Mouse (Mus musculus) skeletal muscle tissue, adult 2 months (tissue): Measurements from ENCODE around the gene Tmem269.

Experiments used
- DNase-seq: peaks from one replicate; pipeline ENCODE4 v3.0.0-alpha.2; 2012; ENCODE audit warnings: low read depth, low spot score

Gene Tmem269

DNA sequence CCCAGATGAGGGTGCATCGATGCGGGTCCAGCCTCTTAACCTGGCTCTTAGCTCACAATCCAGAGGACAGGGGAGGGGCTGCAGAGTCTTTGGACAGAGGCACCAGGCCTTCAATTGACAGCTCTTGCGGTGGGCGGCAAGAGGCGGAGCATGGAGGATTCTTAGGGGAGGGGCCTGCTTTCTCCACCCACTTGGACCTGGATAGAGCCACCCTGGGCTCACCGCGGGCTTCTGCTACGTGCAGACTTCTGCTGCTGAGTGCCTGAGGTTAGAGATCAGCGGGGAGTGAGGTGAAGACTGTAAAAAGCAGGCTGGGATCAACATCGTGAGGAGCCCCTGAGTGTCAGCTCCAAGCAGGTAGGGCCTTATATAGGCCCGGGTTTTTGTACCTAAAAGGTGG, at the start of gene Tmem269:
Gene Tmem269 (minus strand): TSS at position 49 of the 400 bp plus-strand sequence.
- DNase-seq = no peak

DNA sequence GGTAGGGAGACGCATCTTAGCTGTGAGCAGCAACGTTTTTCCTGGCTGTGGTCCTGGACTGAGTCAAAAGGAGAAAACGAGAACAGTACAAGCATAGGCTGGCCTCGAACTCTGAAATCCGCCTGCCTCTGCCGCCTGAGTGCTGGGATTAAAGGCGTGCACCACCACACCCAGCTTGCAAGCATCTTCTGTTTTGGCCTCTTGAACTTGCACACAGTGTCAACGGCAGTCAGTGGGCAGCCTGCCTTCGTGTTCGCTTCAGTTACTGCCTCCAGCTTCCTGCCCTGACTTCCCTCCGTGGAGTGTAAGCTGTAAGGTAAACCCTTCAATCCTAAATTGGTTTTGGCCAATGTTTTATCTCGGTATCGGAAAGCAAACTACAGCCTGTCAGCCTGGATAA, 48.6 kb upstream of the Tmem269 start:
- DNase-seq = no peak

- DNase-seq = no peak
These were observed 45.4 kb upstream of the Tmem269 start for GRCm38 (mm10) chr4:119263459-119263858.

DNA sequence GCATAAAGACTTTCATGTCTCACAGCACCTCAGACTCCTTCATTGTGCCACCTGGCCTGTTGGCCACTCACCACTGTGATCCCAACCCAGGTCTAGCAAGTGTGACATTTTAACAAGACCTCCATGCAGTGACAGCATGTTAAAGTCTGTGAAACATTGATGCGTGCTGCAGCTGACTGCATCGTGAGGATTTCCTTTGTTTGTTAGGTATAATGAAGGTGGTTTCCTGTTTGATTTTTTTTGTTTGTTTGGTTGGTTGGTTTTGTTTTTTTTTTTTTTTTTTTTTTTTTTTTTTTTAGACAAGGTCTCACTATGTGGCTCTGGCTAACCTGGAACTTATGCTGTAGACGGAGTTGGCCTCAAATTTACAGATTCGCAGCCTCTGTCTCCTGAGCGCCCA, 44.5 kb upstream of the Tmem269 start:
- no peak for DNase-seq

- DNase-seq = no peak
These were observed 43.2 kb upstream of the Tmem269 start for GRCm38 (mm10) chr4:119261087-119261713.

- no peak for DNase-seq
These were observed 41.6 kb upstream of the Tmem269 start for GRCm38 (mm10) chr4:119259344-119260254.

- no peak for DNase-seq
These were observed 39.1 kb upstream of the Tmem269 start for GRCm38 (mm10) chr4:119257083-119257482.

DNA sequence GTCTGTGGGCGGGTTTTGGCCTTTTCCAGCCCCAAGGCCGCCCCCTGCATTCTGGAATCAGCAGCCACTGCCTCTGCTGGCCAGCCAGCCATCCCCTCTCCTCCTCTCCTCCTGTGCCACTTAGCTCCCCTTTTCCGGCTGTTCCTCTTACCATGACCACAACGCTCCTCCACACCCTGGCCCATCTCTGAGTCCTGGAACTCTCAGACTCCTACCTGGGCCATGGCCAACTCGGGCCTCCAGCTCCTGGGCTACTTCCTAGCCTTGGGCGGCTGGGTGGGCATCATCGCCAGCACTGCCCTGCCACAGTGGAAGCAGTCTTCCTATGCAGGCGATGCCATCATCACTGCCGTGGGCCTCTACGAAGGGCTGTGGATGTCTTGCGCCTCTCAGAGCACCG, 37.3 kb upstream of the Tmem269 start, which contains the start of gene Cldn19:
Gene Cldn19 (plus strand): TSS at position 64 of the 400 bp plus-strand sequence.
- DNase-seq = no peak

- no peak for DNase-seq
These were observed 36.1 kb upstream of the Tmem269 start for GRCm38 (mm10) chr4:119254012-119254618.

DNA sequence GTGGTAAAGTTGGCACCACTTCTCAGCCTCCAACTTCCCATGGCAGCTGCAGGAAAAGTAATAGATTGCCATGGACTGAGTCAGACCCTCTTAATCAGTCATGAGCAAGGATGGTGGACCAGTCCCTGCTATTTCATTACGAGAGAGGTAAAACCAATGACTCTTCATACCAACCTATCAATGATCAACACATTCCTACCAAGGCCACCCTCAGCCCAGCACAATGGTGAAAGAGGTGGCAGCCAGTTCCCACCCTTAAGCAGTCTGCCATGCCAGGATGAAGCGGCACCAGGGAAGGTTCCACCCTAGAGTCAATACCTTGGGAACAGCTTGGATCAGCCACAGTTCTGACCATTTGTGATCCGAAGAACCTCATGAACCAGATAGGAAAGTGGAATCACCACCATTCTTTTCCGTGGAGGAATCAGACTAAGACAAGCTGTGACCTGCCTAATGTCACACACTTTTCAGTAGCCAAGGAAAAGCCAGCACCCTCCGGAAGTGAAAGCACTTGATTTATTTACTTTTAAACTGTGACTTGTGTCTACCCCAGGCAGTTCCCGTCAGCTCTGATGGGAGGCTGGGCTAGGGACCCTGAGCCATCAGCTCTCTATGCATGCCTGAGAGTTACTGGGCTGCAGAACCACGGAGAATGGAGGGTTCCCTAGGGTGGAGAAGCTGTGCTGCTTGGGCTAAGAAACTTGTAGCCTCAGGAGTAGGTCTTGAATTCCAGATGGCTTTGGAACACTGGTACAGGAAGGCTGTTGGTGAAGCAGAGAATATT, 34.2 kb upstream of the Tmem269 start:
- no peak for DNase-seq

DNA sequence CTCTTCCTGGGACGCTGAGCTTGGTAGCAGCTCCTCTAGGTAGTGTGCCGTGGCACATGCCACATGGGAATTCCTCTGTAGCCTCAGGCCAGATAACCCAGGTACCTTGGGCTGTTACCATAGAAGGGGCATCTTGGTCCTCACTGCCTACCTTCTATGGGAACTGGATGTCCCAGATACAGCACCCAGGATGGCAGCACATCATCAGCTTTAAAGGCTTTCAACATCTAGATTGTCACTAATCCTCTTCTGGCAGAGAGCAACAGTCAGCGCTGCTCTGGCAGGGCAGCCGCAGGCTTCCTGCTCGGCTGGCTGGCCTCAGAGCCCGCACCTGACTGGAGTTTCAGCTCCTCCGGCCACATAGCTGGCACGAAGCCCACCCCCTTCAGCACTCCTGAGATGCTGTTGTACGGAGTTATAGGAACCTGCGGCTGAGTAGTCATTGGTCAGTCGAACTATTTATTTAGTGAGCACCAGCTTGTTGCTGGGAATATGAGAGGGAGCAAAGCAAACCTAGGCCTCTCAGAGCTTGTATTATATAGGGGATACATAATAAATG, 30.5 kb upstream of the Tmem269 start:
- DNase-seq = no peak

DNA sequence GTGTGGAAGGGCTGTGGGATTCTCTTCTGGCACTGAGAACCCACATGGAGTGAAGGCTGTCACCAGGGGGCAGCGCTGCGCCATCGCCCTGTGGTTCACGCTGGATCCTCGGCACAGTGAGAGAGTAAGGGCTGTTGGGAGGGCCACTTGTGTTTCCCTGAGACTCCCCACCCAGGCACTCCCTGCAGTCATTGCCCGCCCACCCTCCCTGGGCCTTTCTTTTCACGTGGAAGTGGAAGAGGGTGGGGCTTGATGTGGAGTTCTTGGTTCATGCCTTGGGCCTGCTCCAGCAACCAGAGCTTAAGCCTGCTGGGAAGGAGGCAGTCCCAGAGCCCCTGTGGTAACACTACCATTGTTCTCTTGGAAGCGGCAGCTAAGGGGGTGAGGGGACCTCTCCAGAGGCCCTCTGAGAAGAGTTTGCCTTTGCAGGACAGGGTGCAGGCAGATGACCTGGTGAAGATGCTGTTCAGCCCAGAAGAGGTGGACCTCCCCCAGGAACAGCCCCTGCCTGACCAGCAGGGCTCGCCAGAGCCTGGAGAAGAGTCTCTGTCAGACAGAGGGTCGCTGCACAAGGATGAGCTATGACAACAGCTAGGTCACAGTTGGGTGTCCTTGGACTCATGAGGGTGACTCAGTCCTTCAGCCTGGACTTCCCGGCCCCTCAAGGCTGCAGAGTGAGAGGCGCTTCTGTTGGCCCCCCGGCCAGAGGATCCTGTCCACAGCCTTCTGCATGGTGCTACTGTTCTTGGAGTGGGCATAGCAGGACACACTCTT, 29.6 kb upstream of the Tmem269 start:
- peak; percentile 44 for DNase-seq

DNA sequence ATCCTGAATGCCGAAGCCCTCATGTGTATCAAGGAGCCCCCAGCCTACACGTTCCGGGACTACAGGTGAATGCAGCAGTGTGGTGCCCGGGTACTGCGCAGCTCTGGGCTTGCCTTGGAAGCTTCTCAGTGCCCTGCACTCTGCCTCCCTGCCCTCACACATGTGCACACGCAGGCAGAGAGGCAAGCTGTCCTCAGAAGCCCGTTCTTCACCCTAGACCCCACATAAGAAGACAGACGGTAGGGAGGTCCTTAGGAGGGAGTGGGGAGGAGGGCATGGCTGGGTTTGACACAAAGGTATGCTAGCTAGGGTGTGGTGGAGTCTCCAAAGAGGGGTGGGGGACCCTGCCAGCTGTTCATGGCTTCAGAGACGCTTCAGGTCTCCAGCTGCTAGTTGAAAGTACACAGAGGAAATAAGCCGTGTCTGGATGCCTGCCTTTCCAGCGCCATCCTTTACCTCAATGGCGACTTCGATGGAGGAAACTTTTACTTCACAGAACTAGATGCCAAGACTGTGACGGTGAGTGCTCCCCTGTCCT, 28.7 kb upstream of the Tmem269 start:
- DNase-seq = no peak

GRCm38 (mm10) chr4:119245961-119246360, 27.9 kb upstream of the Tmem269 start:
- DNase-seq = no peak

GRCm38 (mm10) chr4:119245556-119245955, 27.5 kb upstream of the Tmem269 start:
- no peak for DNase-seq

GRCm38 (mm10) chr4:119244468-119245240, 26.6 kb upstream of the Tmem269 start:
- no peak for DNase-seq

GRCm38 (mm10) chr4:119242571-119242970, 24.6 kb upstream of the Tmem269 start:
- DNase-seq = no peak

GRCm38 (mm10) chr4:119241664-119242063, 23.6 kb upstream of the Tmem269 start:
- no peak for DNase-seq

DNA sequence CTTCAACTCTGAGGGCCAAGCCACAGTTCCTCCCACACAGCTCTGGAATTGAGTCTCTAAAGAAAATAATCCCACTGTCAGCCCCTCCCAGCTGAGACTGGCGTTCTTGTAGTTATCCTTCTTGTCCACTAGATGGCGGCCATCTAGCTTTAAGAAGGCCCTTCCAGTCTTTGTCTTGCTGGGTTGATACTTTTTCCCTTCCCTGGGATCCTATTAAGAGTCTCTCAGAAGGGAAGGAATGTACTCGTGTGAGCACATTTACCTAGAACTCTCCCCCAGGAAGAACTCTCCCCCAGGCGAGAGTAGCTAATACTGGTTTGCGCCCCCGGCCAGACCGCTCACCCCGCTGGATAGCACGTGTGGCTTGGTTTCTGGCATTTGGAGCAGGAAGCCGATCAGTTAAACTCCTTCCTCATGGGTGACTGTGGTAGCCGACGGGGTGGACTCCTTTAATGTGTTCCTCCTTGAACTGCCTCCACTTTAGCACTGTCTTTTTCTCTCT, 21.2 kb upstream of the Tmem269 start:
- DNase-seq = peak; percentile 65
